Comparison of ENCODE assay signal across 22 mouse cellular contexts in the genomic region with DNA sequence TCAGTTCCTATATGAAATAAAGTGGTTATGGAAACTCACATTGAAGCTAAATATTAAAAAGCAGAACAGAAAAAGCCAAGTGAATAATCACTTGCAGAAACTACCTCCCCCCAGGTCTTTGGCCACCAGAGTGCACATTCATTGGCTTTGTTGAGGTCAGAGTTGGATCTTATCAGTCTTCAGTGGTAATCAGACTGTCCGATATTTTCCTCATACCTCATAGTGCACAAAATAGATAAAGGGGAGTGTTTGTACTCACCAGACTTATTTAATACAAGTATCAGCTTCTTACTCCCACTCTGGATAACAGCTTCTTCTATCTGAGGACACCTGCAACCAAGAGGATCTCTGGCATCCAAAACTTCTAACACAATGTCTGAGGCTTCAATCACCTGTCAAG. TPM values are rescaled to one million over a fixed set of nuclear protein-coding genes. Genes with fewer than 3 reads are reported as not detected.
DNase-seq lines count a peak whose midpoint lies in the region; ATAC-seq and TF ChIP-seq lines count a peak whose summit lies in the region.
"Had no signal": no experiment of that assay in that cellular context is flagged by ENCODE, and none has a peak within 500 bp of the region (broad histone marks: within the 10 kb centered on the region; RNA-seq: fewer than 3 reads in every experiment).

No protein-coding gene starts in this region.

- no peaks in the 10 kb centered on the region for H3K27me3 ChIP-seq in embryonic facial prominence, embryonic 13.5 days
- H3K27me3 ChIP-seq in embryonic facial prominence, embryonic 10.5 days (replicated peaks; ENCODE audit: low read depth, poor library complexity, severe bottlenecking), result no peaks in the 10 kb centered on the region
- H3K27me3 ChIP-seq in E14TG2a.4 (ENCODE audit: insufficient read depth, low read length), result no peaks in the 10 kb centered on the region
- no peaks in the 10 kb centered on the region for H3K27me3 ChIP-seq in liver, embryonic 15.5 days
- H3K27me3 ChIP-seq: forebrain, embryonic 12.5 days; heart, embryonic 15.5 days; Patski had no signal

- peaks cover 25% of the 10 kb centered on the region for H3K4me1 ChIP-seq in embryonic facial prominence, embryonic 13.5 days
- H3K4me1 ChIP-seq in embryonic facial prominence, embryonic 10.5 days, result peaks cover 29% of the 10 kb centered on the region
- peaks cover 50% of the 10 kb centered on the region for H3K4me1 ChIP-seq in E14TG2a.4 (replicated peaks; ENCODE audit: low read depth, low read length)
- H3K4me1 ChIP-seq in embryonic fibroblast, embryonic 13.5 days (ENCODE audit: control insufficient read depth, insufficient read depth, low read length), result peaks cover 10% of the 10 kb centered on the region
- peaks cover 41% of the 10 kb centered on the region for H3K4me1 ChIP-seq in liver, embryonic 15.5 days (replicated peaks)

- H3K27ac ChIP-seq in embryonic facial prominence, embryonic 13.5 days, result no peak overlapping the region
- H3K27ac ChIP-seq in embryonic facial prominence, embryonic 10.5 days (replicated peaks), result no peak overlapping the region
- H3K27ac ChIP-seq in embryonic fibroblast, embryonic 13.5 days (ENCODE audit: insufficient read depth, low read length), result no peak overlapping the region
- H3K27ac ChIP-seq in liver, embryonic 15.5 days (replicated peaks), result peak overlapping the region; percentile 35; the same call in 1 of the 2 replicates
- H3K27ac ChIP-seq: forebrain, embryonic 12.5 days; heart, adult 2 months; heart, embryonic 15.5 days; hindbrain, embryonic 14.5 days had no signal

- H3K9me3 ChIP-seq in embryonic facial prominence, embryonic 13.5 days, result no peaks in the 10 kb centered on the region
- no peaks in the 10 kb centered on the region for H3K9me3 ChIP-seq in embryonic facial prominence, embryonic 10.5 days
- no peaks in the 10 kb centered on the region for H3K9me3 ChIP-seq in E14TG2a.4 (ENCODE audit: low read length)
- H3K9me3 ChIP-seq in liver, embryonic 15.5 days (replicated peaks), result no peaks in the 10 kb centered on the region
- H3K9me3 ChIP-seq: forebrain, embryonic 12.5 days; heart, embryonic 15.5 days had no signal

- H3K4me3 ChIP-seq in embryonic facial prominence, embryonic 13.5 days, result no peak overlapping the region
- H3K4me3 ChIP-seq in embryonic facial prominence, embryonic 10.5 days, result no peak overlapping the region
- peak overlapping the region; percentile 97 for H3K4me3 ChIP-seq in E14TG2a.4 (replicated peaks; ENCODE audit: low read length)
- H3K4me3 ChIP-seq in embryonic fibroblast, embryonic 13.5 days (ENCODE audit: insufficient read depth, low read length), result peak overlapping the region; percentile 17; the same call in 1 of the 2 replicates
- H3K4me3 ChIP-seq in liver, embryonic 15.5 days (replicated peaks), result no peak overlapping the region
- H3K4me3 ChIP-seq: forebrain, embryonic 12.5 days; heart, adult 2 months; heart, embryonic 15.5 days had no signal

- no peak for TF ChIP-seq POLR2A in embryonic fibroblast, embryonic 13.5 days (IDR thresholded peaks at IDR 0.05; ENCODE audit: low read depth, low read length)

- DNase-seq in embryonic facial prominence, embryonic 10.5 days (ENCODE audit: low spot score), result no peak
- no peak for DNase-seq in right cerebral cortex, adult 2 months (ENCODE audit: low spot score in 2 of 2)
- DNase-seq in lung, postnatal 14 days, result no peak
- DNase-seq in gastrocnemius, adult 18-20 months (ENCODE audit: low spot score), result no peak
- DNase-seq: adrenal gland, postnatal 14 days; cerebellum, adult 18-20 months; cerebellum, adult 9-11 months; cerebellum, postnatal 36 days; gastrocnemius, postnatal 14 days; heart, adult 2 months; heart, postnatal 14 days had no signal

- 78% methylated on average over 1 of the region's 1 CpGs for WGBS in embryonic facial prominence, embryonic 13.5 days
- WGBS in embryonic facial prominence, embryonic 10.5 days, result 86% methylated on average over 1 of the region's 1 CpGs
- WGBS in liver, embryonic 15.5 days (ENCODE audit: insufficient replicate concordance), result 10% methylated on average over 1 of the region's 1 CpGs

- TF ChIP-seq CTCF in E14TG2a.4 (conservative IDR thresholded peaks at IDR 0.05; ENCODE audit: low read length), result no peak
- TF ChIP-seq CTCF in embryonic fibroblast, embryonic 13.5 days (IDR thresholded peaks at IDR 0.05; ENCODE audit: borderline replicate concordance, insufficient read depth, low read length), result no peak

- ATAC-seq in embryonic facial prominence, embryonic 13.5 days (ENCODE audit: insufficient number of reproducible peaks, insufficient read depth, low FRiP score, low TSS enrichment, low read depth), result no peak
- ATAC-seq in liver, embryonic 15.5 days (ENCODE audit: insufficient read depth), result no peak
- ATAC-seq: activated CD4-positive, CD25-positive, alpha-beta regulatory T cell, adult 4 months; forebrain, embryonic 16.5 days; Patski had no signal

- no peak overlapping the region for H3K4me2 ChIP-seq in embryonic facial prominence, embryonic 13.5 days
- peak overlapping the region; percentile 91; the same call in 1 of the 2 replicates for H3K4me2 ChIP-seq in liver, embryonic 15.5 days
- H3K4me2 ChIP-seq: forebrain, embryonic 12.5 days; heart, embryonic 11.5 days; heart, embryonic 15.5 days; hindbrain, embryonic 14.5 days had no signal

- peaks cover 66% of the 10 kb centered on the region for H3K36me3 ChIP-seq in embryonic facial prominence, embryonic 13.5 days
- H3K36me3 ChIP-seq in embryonic facial prominence, embryonic 10.5 days (replicated peaks), result peaks cover 68% of the 10 kb centered on the region
- peaks cover 72% of the 10 kb centered on the region for H3K36me3 ChIP-seq in E14TG2a.4 (ENCODE audit: insufficient read depth, low read length)
- H3K36me3 ChIP-seq in liver, embryonic 15.5 days (replicated peaks), result peaks cover 67% of the 10 kb centered on the region

- peak overlapping the region; percentile 27; the same call in 1 of the 2 replicates for H3K9ac ChIP-seq in embryonic facial prominence, embryonic 13.5 days
- no peak overlapping the region for H3K9ac ChIP-seq in liver, embryonic 15.5 days
- H3K9ac ChIP-seq: forebrain, embryonic 12.5 days; heart, embryonic 15.5 days; hindbrain, embryonic 14.5 days had no signal

RNA-seq across cellular contexts. Expression of a gene that starts 2.9 kb away (rescaled TPM):
- polyA plus RNA-seq in embryonic facial prominence, embryonic 13.5 days (2015; fragmentation: Nextera tagmentation; extraction: Ambion mirVana), result 138 and 145 TPM in 2 replicates
- 153 and 163 TPM in 2 replicates for polyA plus RNA-seq in embryonic facial prominence, embryonic 10.5 days (2016; fragmentation: Nextera tagmentation; extraction: Ambion mirVana)
- 83.9 and 99.0 TPM in 2 replicates for polyA plus RNA-seq in embryonic fibroblast, embryonic 13.5 days (2011; ENCODE audit: insufficient read length, low read depth, missing spikeins)
- 53.3 and 55.6 TPM in 2 replicates for polyA plus RNA-seq in liver, embryonic 15.5 days (2015; fragmentation: Nextera tagmentation; extraction: Ambion mirVana)
- 10 to 100 TPM; 40.1 to 41.1 TPM for total RNA-seq in gastrocnemius, adult 18-20 months (2021)

RNA-seq across cellular contexts. Expression of a gene that starts 2.9 kb away (rescaled TPM):
- polyA plus RNA-seq in embryonic facial prominence, embryonic 13.5 days (2015; fragmentation: Nextera tagmentation; extraction: Ambion mirVana), result 125 and 128 TPM in 2 replicates
- 149 and 151 TPM in 2 replicates for polyA plus RNA-seq in embryonic facial prominence, embryonic 10.5 days (2016; fragmentation: Nextera tagmentation; extraction: Ambion mirVana)
- 151 and 168 TPM in 2 replicates for polyA plus RNA-seq in embryonic fibroblast, embryonic 13.5 days (2011; ENCODE audit: insufficient read length, low read depth, missing spikeins)
- polyA plus RNA-seq in liver, embryonic 15.5 days (2015; fragmentation: Nextera tagmentation; extraction: Ambion mirVana), result 63.6 and 63.9 TPM in 2 replicates
- 10 to 100 TPM; 31.8 to 31.9 TPM for total RNA-seq in gastrocnemius, adult 18-20 months (2021)

RNA-seq across cellular contexts. Expression of a gene that starts 14.6 kb away (rescaled TPM):
- polyA plus RNA-seq in embryonic facial prominence, embryonic 13.5 days (2015; fragmentation: Nextera tagmentation; extraction: Ambion mirVana), result 409 and 417 TPM in 2 replicates
- polyA plus RNA-seq in embryonic facial prominence, embryonic 10.5 days (2016; fragmentation: Nextera tagmentation; extraction: Ambion mirVana), result 255 and 262 TPM in 2 replicates
- 465 and 483 TPM in 2 replicates for polyA plus RNA-seq in embryonic fibroblast, embryonic 13.5 days (2011; ENCODE audit: insufficient read length, low read depth, missing spikeins)
- polyA plus RNA-seq in liver, embryonic 15.5 days (2015; fragmentation: Nextera tagmentation; extraction: Ambion mirVana), result 230 and 264 TPM in 2 replicates
- 100 to 1,000 TPM; 129 to 132 TPM for total RNA-seq in gastrocnemius, adult 18-20 months (2021)

RNA-seq across cellular contexts. Expression of a gene that starts 14.9 kb away (rescaled TPM):
- 65.2 and 69.2 TPM in 2 replicates for polyA plus RNA-seq in embryonic facial prominence, embryonic 13.5 days (2015; fragmentation: Nextera tagmentation; extraction: Ambion mirVana)
- 37.0 and 40.2 TPM in 2 replicates for polyA plus RNA-seq in embryonic facial prominence, embryonic 10.5 days (2016; fragmentation: Nextera tagmentation; extraction: Ambion mirVana)
- polyA plus RNA-seq in embryonic fibroblast, embryonic 13.5 days (2011; ENCODE audit: insufficient read length, low read depth, missing spikeins), result 64.2 and 76.1 TPM in 2 replicates
- 15.1 and 17.1 TPM in 2 replicates for polyA plus RNA-seq in liver, embryonic 15.5 days (2015; fragmentation: Nextera tagmentation; extraction: Ambion mirVana)
- 10 to 100 TPM in 1 of 2 experiments, 1 to 10 TPM in 1; 9.7 to 12.0 TPM for total RNA-seq in gastrocnemius, adult 18-20 months (2021)

Comparison
In these comparisons a context has a peak if more than half of its experiments do, and no peak if none do; other contexts are left out.
1. H3K4me3 ChIP-seq: peak in E14TG2a.4 (single experiment) and embryonic fibroblast, embryonic 13.5 days (single experiment); none in embryonic facial prominence, embryonic 13.5 days (single experiment), embryonic facial prominence, embryonic 10.5 days (single experiment) and liver, embryonic 15.5 days (single experiment).